Mouse (Mus musculus): ENCODE measurements around the gene Enpp1. TPM values are rescaled to one million over a fixed set of nuclear protein-coding genes. Genes with fewer than 3 reads are reported as not detected.

Enpp1 gene
- total RNA-seq, 2 experiments from 2014 or later: 3.7 to 4.9 TPM

GRCm38 (mm10) chr10:24735027-24735777 is 23.2 kb upstream of the Enpp1 start:
- DNase-seq (ENCODE audit: extremely low spot score in 1 of 2, low spot score in 2 of 2): no peak
- TF ChIP-seq CTCF (IDR thresholded peaks at IDR 0.05): no peak
- no peak overlapping the region for H3K27ac ChIP-seq
- H3K4me3 ChIP-seq: no peak overlapping the region
- intact Hi-C loops (cut with DNase I): no loop called here

DNA sequence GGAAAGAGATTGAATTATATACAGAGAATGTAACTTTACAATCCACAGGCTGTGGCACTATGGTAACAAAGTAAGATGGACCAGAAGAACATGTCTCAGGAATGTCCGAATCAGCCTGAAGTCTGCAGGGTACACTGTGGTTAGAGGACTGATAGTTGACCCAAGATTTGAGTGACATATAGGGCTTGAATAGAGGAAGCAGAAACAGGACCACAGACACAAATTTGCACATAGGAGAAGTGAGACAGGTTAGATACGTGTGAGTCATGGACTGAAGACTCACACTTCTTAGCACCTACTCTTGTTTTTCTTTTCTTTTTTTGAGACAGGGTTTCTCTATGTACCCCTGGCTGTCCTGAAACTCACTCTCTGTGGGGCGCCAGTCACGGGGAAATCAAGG is 15.5 kb upstream of the Enpp1 start:
- no peak for TF ChIP-seq CTCF (IDR thresholded peaks at IDR 0.05)
- no peak overlapping the region for H3K27ac ChIP-seq
- intact Hi-C loops (cut with DNase I): no loop called here
- no peak overlapping the region for H3K4me3 ChIP-seq
- DNase-seq (ENCODE audit: extremely low spot score in 1 of 2, low spot score in 2 of 2): no peak

- Histone ChIP-seq H3K27ac (no peak overlapping the region), H3K4me3 (no peak overlapping the region)
- no peak for DNase-seq (ENCODE audit: extremely low spot score in 1 of 2, low spot score in 2 of 2)
- intact Hi-C loops (cut with DNase I): no loop called here
- TF ChIP-seq CTCF (IDR thresholded peaks at IDR 0.05): no peak
Measured at GRCm38 (mm10) chr10:24725197-24725596, 13.2 kb upstream of the Enpp1 start.

DNA sequence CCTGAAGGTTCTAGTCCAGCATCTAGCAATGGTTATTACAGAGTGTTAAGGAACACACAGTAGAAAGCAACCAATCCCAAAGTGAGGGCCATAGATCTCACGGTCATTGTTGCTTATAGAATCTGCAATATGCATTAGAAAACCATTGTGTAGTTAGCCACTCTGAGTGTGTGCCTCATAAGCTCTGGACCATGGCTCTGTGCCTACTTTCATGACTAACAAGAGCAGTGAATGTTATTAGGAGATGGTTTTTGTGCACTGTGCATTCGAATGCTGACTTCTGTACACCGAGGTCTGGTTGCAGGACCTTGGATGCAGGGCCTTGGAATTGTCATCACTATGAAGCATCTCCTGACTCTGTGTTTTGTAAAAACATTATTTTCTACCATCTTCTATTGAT is 9.9 kb upstream of the Enpp1 start:
- no peak for TF ChIP-seq CTCF (IDR thresholded peaks at IDR 0.05)
- intact Hi-C loops (cut with DNase I): no loop called here
- H3K27ac ChIP-seq: no peak overlapping the region
- no peak overlapping the region for H3K4me3 ChIP-seq
- no peak for DNase-seq (ENCODE audit: extremely low spot score in 1 of 2, low spot score in 2 of 2)

DNA sequence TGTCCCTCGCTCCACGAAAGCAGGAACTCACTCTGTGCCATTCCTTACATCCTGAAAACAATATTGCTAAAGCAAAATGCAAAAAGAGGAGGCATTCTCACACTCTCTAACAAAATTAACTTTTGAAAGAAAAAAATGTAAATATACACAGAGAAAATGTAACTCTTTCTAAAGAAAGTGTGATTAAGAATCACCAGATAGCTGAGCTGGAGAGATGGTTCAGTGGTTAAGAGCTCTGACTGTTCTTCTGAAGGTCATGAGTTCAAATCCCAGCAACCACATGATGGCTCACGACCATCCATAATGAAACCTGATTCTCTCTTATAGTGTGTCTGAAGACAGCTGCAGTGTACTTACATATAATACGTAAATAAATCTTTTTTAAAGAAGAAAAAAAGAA is 7.4 kb upstream of the Enpp1 start:
- Histone ChIP-seq H3K4me3 (no peak overlapping the region), H3K27ac (no peak overlapping the region)
- no peak for TF ChIP-seq CTCF (IDR thresholded peaks at IDR 0.05)
- intact Hi-C loops (cut with DNase I): no loop called here
- no peak for DNase-seq (ENCODE audit: extremely low spot score in 1 of 2, low spot score in 2 of 2)

GRCm38 (mm10) chr10:24718720-24719119 is 6.8 kb upstream of the Enpp1 start:
- intact Hi-C loops (cut with DNase I): no loop called here
- Histone ChIP-seq H3K4me3 (no peak overlapping the region), H3K27ac (no peak overlapping the region)
- no peak for DNase-seq (ENCODE audit: extremely low spot score in 1 of 2, low spot score in 2 of 2)
- no peak for TF ChIP-seq CTCF (IDR thresholded peaks at IDR 0.05)

DNA sequence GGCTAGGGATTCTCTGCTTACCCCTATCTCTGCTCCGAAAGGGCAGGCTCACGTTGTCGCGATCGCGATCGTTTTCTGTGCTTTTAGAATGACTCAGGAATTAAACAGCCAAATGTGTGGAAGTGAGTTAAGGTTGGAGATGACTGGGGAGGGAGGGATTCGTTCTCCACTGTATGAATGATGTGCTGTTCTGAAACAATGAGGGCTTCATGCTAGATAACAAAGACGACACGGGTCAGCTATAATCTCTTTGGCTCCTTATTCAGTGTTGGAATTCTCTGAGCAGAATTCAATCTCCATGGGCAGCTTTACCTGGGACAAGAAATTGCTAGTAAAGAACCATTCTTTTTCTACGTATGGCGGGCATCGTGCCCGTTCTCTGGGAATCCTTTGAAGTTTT is 6.1 kb upstream of the Enpp1 start:
- intact Hi-C loops (cut with DNase I): no loop called here
- TF ChIP-seq CTCF (IDR thresholded peaks at IDR 0.05): no peak
- Histone ChIP-seq H3K27ac (no peak overlapping the region), H3K4me3 (no peak overlapping the region)
- no peak for DNase-seq (ENCODE audit: extremely low spot score in 1 of 2, low spot score in 2 of 2)

DNA sequence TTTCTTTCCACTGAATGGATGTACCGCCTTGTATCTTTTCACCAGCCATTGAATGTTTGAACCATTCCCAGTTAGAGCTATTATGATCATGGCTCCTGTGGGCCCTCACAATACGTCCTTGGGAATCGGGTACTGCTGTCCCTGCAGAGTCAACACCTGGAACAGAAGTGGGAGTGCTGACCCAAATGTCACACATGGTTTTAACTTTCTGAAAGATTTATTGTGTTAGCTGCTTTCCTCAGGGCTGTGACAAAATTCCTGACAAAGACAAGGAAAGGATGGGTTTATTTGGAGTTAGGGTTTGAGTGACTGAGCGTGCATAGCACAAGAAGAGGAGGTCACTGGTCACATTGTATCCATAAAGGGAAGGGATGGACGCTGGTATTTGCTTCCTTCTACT is 4.3 kb upstream of the Enpp1 start:
- intact Hi-C loops (cut with DNase I): no loop called here
- Histone ChIP-seq H3K27ac (no peak overlapping the region), H3K4me3 (no peak overlapping the region)
- no peak for DNase-seq (ENCODE audit: extremely low spot score in 1 of 2, low spot score in 2 of 2)
- TF ChIP-seq CTCF (IDR thresholded peaks at IDR 0.05): no peak

GRCm38 (mm10) chr10:24712901-24713300 is 942 bp upstream of the Enpp1 start:
- no peak for DNase-seq (ENCODE audit: extremely low spot score in 1 of 2, low spot score in 2 of 2)
- TF ChIP-seq CTCF (IDR thresholded peaks at IDR 0.05): no peak
- Histone ChIP-seq H3K4me3 (no peak overlapping the region), H3K27ac (no peak overlapping the region)
- intact Hi-C loops (cut with DNase I): no loop called here

GRCm38 (mm10) chr10:24712367-24712761 is 405 bp upstream of the Enpp1 start:
- no peak overlapping the region for H3K27ac ChIP-seq
- DNase-seq (ENCODE audit: extremely low spot score in 1 of 2, low spot score in 2 of 2): no peak
- no peak for TF ChIP-seq CTCF (IDR thresholded peaks at IDR 0.05)
- H3K4me3 ChIP-seq: peak overlapping the region; percentile 57
- intact Hi-C loops (cut with DNase I): no loop called here

- no peak for TF ChIP-seq CTCF (IDR thresholded peaks at IDR 0.05)
- H3K4me3 ChIP-seq: peak overlapping the region; percentile 57
- intact Hi-C loops (cut with DNase I): no loop called here
- DNase-seq (ENCODE audit: extremely low spot score in 1 of 2, low spot score in 2 of 2): no peak
- H3K27ac ChIP-seq: no peak overlapping the region
Measured at GRCm38 (mm10) chr10:24711071-24711470, 888 bp downstream of the Enpp1 start.

DNA sequence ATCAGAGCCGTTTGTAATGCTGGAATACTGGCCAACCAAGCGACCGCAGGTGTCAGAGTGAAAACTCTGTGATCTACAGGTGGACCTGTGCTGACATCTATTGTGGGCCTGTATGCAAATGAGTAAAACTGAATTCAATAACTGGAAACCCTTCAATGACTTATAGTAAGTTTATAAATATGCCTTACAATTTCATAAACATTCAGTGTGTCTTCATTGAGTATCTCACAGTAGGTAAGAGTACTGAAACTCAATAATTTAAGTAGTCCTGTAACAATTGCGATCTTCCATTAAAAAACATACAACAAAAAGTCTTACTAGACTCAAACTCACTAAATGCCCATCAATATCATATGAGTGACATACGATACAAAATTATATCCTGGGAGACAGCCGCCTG is 1.6 kb downstream of the Enpp1 start:
- Histone ChIP-seq H3K4me3 (no peak overlapping the region), H3K27ac (no peak overlapping the region)
- DNase-seq (ENCODE audit: extremely low spot score in 1 of 2, low spot score in 2 of 2): no peak
- intact Hi-C loops (cut with DNase I): no loop called here
- no peak for TF ChIP-seq CTCF (IDR thresholded peaks at IDR 0.05)

DNA sequence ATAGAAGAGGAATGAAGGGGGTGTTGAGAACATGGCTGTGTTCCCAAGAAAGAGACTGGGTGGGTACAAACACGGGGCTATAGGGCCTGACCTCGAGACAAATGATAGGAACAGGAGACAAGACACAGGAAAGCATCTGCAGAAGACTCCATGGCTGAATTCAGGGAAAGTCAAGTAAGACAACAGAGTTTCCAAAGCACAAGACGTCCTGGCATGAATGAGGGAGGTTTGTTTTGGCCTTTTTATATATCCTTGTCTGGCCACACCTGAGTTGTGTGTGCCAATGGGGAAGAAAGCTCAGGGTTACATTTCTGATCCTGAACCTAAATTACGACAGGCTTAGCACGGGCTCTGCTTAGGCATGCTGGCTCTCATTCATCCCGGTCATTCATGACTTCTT is 4.2 kb downstream of the Enpp1 start:
- DNase-seq (ENCODE audit: extremely low spot score in 1 of 2, low spot score in 2 of 2): no peak
- Histone ChIP-seq H3K27ac (no peak overlapping the region), H3K4me3 (no peak overlapping the region)
- intact Hi-C loops (cut with DNase I): no loop called here
- TF ChIP-seq CTCF (IDR thresholded peaks at IDR 0.05): no peak
